Mouse (Mus musculus) lung, postnatal 0 days (tissue): ENCODE measurements around the gene Spata13. TPM values are rescaled to one million over a fixed set of nuclear protein-coding genes. Genes with fewer than 3 reads are reported as not detected.
A peak's percentile ranks its signal among the peaks of the same experiment; 100 is the strongest.

Experiments used
- ATAC-seq: fragments of 200-750 bp; cut with Nextera tagmentation; 2 replicates; pipeline ENCODE4 v1.8.0; 2017; ENCODE audit warnings: moderate library complexity
- DNase-seq: peaks from one replicate; pipeline ENCODE4 v3.0.0-alpha.2; 2016; ENCODE audit warnings: low spot score
- H3K27ac ChIP-seq: fragments of 300-500 bp; sonication (generic); 2 replicates; pipeline ENCODE4 v1.5.1; 2014; ENCODE audit warnings: antibody characterized with exemption, mild to moderate bottlenecking, low read length, mixed read lengths
- H3K27me3 ChIP-seq: fragments of 300-500 bp; sonication (generic); replicated peaks from 2 replicates; pipeline ENCODE4 v1.6.1; 2014; ENCODE audit warnings: low read length, mixed read lengths; ENCODE audit not compliant: insufficient read depth
- H3K36me3 ChIP-seq: fragments of 300-500 bp; sonication (generic); 2 replicates; pipeline ENCODE4 v1.6.1; 2014; ENCODE audit warnings: low read length, mixed read lengths; ENCODE audit not compliant: insufficient read depth
- H3K4me1 ChIP-seq: fragments of 300-500 bp; sonication (generic); 2 replicates; pipeline ENCODE4 v1.6.1; 2014; ENCODE audit warnings: antibody characterized with exemption, low read depth, low read length, mixed read lengths; ENCODE audit not compliant: insufficient read depth
- H3K4me2 ChIP-seq: fragments of 300-500 bp; sonication (generic); replicated peaks from 2 replicates; pipeline ENCODE4 v1.6.1; 2014; ENCODE audit warnings: low read depth, mild to moderate bottlenecking, low read length, moderate library complexity, mixed read lengths
- H3K4me3 ChIP-seq: fragments of 300-500 bp; sonication (generic); 2 replicates; pipeline ENCODE4 v1.5.1; 2014; ENCODE audit warnings: low read depth, low read length
- H3K9ac ChIP-seq: fragments of 300-500 bp; sonication (generic); replicated peaks from 2 replicates; pipeline ENCODE4 v1.6.1; 2014; ENCODE audit warnings: low read depth, mild to moderate bottlenecking
- H3K9me3 ChIP-seq: fragments of 300-500 bp; sonication (generic); 2 replicates; pipeline ENCODE4 v1.6.1; 2016; ENCODE audit warnings: low read length, mixed read lengths
- CTCF ChIP-seq: IDR thresholded peaks from 2 replicates; pipeline ENCODE4 v1.5.1; 2016; ENCODE audit warnings: antibody characterized with exemption, mild to moderate bottlenecking
- EP300 ChIP-seq: IDR thresholded peaks from 2 replicates; pipeline ENCODE4 v1.6.1; 2016; ENCODE audit warnings: antibody characterized with exemption, mild to moderate bottlenecking, control low read depth
- WGBS: fragments of 180-500 bp; shearing (Covaris S2); extraction: QIAGEN DNeasy Blood & Tissue Kit; methylation state at CpG from one replicate; pipeline ENCODE4 v1.1.7; 2014; 5-methylcytosine and 5-hydroxymethylcytosine counted together
- polyA plus RNA-seq: library from polyadenylated mRNA; unstranded; fragments of >200 nt; fragmentation: Nextera tagmentation; extraction: Ambion mirVana; gene quantifications from 2 replicates; pipeline ENCODE4 v1.2.1, GENCODE M21; 2015

Gene Spata13
- polyA plus RNA-seq, 1 experiment from 2014 or later, result 11.7 TPM

DNA sequence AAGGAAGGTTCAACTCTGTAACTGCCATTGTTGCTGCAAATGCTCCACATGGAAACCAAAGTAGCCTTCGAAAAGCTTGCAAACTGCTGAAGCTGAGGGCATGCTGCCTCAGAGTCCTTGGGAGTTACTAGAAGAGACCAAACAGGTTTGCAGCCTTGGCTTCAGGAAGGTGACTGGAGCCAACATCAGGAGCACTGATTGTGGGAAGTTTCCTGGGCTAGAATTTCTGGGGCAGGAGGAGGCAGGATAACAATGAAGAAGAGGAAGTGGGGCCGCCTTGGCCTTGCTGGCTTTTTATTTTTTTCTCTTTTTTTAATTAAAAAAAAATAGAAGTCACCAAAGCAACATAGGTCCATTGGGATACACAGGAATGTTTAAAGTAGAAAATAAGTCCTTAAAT lies 34.8 kb upstream of the Spata13 start:
- Histone ChIP-seq H3K4me3 (no peak overlapping the region), H3K36me3 (no peaks in the 10 kb centered on the region), H3K4me2 (no peak overlapping the region), H3K9me3 (no peaks in the 10 kb centered on the region), H3K27me3 (no peaks in the 10 kb centered on the region), H3K27ac (no peak overlapping the region), H3K4me1 (peaks cover 8% of the 10 kb centered on the region; the same call in 1 of the 2 replicates), H3K9ac (no peak overlapping the region)
- peak; percentile 21 for DNase-seq
- TF ChIP-seq EP300 (no peak), CTCF (no peak)
- 39% methylated on average over 2 of the region's 2 CpGs for WGBS
- no peak for ATAC-seq

DNA sequence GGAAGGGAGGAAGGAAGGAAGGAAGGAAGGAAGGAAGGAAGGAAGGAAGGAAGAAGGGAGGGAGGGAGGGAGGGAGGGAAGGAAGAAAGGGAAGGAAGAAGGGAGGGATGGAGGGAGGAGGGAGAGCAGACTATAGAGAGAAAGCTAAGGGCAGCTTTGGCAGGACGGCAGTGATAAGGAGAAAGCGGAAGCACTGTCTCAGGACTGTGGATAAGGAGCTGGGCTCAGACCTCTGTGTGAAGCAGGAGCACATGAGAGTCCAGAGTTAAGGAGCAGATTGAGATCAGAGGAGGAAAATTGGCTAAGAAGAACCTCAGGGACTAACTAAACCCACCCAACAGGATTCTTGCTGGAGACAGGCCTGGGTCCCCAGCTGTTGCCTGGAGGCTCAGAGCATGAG lies 28.2 kb upstream of the Spata13 start:
- ATAC-seq (peak; percentile 31; the same call in 1 of the 2 replicates), DNase-seq (no peak)
- TF ChIP-seq CTCF (no peak), EP300 (no peak)
- H3K36me3 ChIP-seq, result no peaks in the 10 kb centered on the region
- no peak overlapping the region for H3K4me2 ChIP-seq
- H3K9ac ChIP-seq, result no peak overlapping the region
- no peak overlapping the region for H3K27ac ChIP-seq
- WGBS, result 61% methylated on average over 2 of the region's 2 CpGs
- H3K4me1 ChIP-seq, result no peaks in the 10 kb centered on the region; the same call in 1 of the 2 replicates
- H3K9me3 ChIP-seq, result no peaks in the 10 kb centered on the region
- H3K4me3 ChIP-seq, result no peak overlapping the region
- no peaks in the 10 kb centered on the region for H3K27me3 ChIP-seq

DNA sequence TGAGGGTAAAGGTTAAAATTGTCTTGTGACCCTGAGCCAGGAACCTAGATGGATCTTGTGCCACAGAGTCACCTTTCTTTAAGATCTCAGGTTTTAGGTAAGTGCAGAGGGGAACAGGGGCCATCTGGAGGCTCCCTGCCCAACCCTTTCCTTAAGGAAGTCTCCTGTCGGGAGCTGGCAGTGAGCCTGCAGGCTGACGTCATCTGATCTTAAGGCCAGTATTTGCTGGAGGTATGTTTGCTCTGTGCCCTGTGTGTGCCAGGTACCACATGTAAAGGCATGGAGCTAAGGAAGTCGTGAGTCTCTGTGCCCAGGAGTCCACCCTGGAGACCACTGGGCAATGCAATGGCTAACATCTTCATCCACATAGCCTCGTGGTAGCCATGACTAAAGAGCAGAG lies 27.6 kb upstream of the Spata13 start:
- DNase-seq (peak; percentile 83), ATAC-seq (peak; percentile 87)
- Histone ChIP-seq H3K9ac (no peak overlapping the region), H3K27me3 (no peaks in the 10 kb centered on the region), H3K9me3 (no peaks in the 10 kb centered on the region), H3K27ac (no peak overlapping the region), H3K4me3 (no peak overlapping the region), H3K4me1 (no peaks in the 10 kb centered on the region; the same call in 1 of the 2 replicates), H3K36me3 (no peaks in the 10 kb centered on the region), H3K4me2 (no peak overlapping the region)
- 40% methylated on average over 4 of the region's 4 CpGs for WGBS
- TF ChIP-seq EP300 (no peak), CTCF (no peak)

DNA sequence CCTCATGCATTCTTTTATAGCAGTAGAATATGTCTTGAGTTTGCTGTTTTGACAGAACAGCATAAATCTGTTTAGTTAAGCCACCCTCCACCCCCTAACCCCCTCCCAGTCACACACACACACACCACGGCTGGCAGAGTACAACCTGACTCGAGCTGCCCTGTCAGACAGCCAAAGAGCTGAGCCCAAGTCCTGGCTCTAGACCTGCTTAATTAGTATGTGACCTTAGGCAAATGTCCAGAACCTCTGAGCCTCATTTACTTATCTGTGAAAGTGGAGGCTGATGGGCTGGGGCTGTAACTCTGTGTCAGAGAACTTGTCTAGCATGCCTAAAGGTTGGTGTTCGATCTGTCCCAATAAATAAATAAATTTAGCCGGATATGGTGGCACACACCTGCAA lies 26.1 kb upstream of the Spata13 start:
- H3K36me3 ChIP-seq, result no peaks in the 10 kb centered on the region
- H3K4me2 ChIP-seq, result no peak overlapping the region
- no peaks in the 10 kb centered on the region; the same call in 1 of the 2 replicates for H3K4me1 ChIP-seq
- H3K27me3 ChIP-seq, result no peaks in the 10 kb centered on the region
- DNase-seq, result no peak
- H3K9ac ChIP-seq, result no peak overlapping the region
- H3K9me3 ChIP-seq, result no peaks in the 10 kb centered on the region
- WGBS, result 62% methylated on average over 4 of the region's 4 CpGs
- H3K27ac ChIP-seq, result no peak overlapping the region
- H3K4me3 ChIP-seq, result no peak overlapping the region
- TF ChIP-seq EP300, result no peak
- ATAC-seq, result no peak

DNA sequence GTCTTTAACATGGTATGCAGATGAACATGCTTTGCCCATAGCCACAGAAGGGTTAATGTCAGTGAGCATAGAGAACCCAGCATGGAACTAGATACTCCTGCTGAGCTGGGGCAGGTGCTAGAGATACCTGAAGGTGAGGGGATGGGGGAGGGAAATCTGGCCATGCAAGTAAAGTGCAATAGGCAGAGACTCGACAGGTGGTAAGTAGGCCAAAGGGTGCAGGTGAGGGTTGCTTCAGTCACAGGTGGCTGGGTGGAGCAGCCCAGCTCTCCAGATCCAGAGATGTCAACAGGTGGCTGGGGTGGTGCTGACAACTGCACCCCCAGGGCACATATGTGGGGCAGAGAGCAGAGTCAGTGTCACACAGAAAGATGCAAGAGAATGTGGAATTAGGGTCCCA lies 24.6 kb upstream of the Spata13 start:
- H3K9me3 ChIP-seq, result no peaks in the 10 kb centered on the region
- H3K36me3 ChIP-seq, result no peaks in the 10 kb centered on the region
- no peaks in the 10 kb centered on the region; the same call in 1 of the 2 replicates for H3K4me1 ChIP-seq
- ATAC-seq, result no peak
- no peak overlapping the region for H3K4me2 ChIP-seq
- 53% methylated on average over 1 of the region's 1 CpGs for whole genome bisulfite sequencing
- no peak for DNase-seq
- TF ChIP-seq EP300 (no peak), CTCF (no peak)
- no peak overlapping the region for H3K4me3 ChIP-seq
- no peak overlapping the region for H3K9ac ChIP-seq
- H3K27ac ChIP-seq, result no peak overlapping the region
- no peaks in the 10 kb centered on the region for H3K27me3 ChIP-seq

DNA sequence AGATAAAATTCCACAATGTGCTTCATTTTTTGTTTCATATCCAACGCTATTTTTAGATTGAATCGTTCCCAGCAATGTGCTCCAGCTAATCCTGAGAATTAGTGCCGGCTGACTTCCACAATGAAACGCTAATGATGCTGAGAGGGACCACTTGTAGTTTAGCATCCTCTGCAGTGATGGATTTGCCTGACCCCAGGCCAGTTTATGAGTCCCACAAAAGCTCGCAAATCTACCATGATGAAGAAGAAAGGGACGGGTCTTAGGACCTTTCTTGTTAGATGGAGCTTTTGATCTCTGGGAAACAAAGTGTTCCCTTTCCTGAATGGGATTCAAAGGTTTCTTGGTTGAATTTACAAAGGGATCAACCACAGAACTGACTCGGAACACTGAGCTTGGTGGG lies 21.1 kb upstream of the Spata13 start:
- no peaks in the 10 kb centered on the region for H3K9me3 ChIP-seq
- no peak overlapping the region for H3K27ac ChIP-seq
- H3K4me1 ChIP-seq, result no peaks in the 10 kb centered on the region
- no peak for TF ChIP-seq CTCF
- no peak for TF ChIP-seq EP300
- H3K9ac ChIP-seq, result no peak overlapping the region
- 48% methylated on average over 7 of the region's 7 CpGs for WGBS
- no peaks in the 10 kb centered on the region for H3K36me3 ChIP-seq
- no peak overlapping the region for H3K4me3 ChIP-seq
- H3K4me2 ChIP-seq, result no peak overlapping the region
- H3K27me3 ChIP-seq, result no peaks in the 10 kb centered on the region
- DNase-seq, result no peak
- no peak for ATAC-seq

DNA sequence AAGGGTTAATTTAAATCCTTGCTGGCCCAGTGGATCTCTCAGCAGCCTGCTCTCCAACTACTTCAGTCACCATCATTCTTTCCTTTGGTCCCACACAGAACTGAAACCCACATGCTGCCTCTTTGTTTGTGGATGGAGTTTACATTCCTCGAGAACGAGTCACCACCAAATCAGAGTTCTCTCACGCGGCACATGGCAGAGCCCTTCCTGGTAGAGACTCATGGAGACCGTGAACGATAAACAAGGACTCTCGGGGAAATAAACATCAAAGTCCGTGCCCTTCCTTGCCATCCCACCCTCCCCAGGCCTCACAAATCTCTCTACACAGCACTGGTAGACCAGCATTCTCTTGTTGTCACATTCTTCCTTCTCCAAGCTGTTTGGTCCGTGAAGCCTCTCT lies 12.7 kb upstream of the Spata13 start:
- 24% methylated on average over 9 of the region's 9 CpGs for WGBS

More for the DNA sequence above, 12.7 kb upstream of the Spata13 start:
- Histone ChIP-seq H3K27ac (peak overlapping the region; percentile 57; the same call in 1 of the 2 replicates), H3K9me3 (no peaks in the 10 kb centered on the region), H3K4me3 (no peak overlapping the region), H3K27me3 (no peaks in the 10 kb centered on the region), H3K9ac (no peak overlapping the region), H3K36me3 (no peaks in the 10 kb centered on the region), H3K4me1 (no peaks in the 10 kb centered on the region), H3K4me2 (no peak overlapping the region)
- ATAC-seq, result peak; percentile 89
- TF ChIP-seq CTCF (no peak), EP300 (peak; percentile 77)
- DNase-seq, result peak; percentile 60
